Mouse (Mus musculus) MEL (cell line): ENCODE measurements at regions not wholly inside any gene's neighbourhood (a gene's known extent, or its start where the extent isn't known, plus 50 kb on each side); places are given as distances from the start of the nearest gene placed in this dataset.

Experiments used
- CTCF ChIP-seq, 3 experiments: IDR thresholded peaks in 2 of 3; conservative IDR thresholded peaks in 1 of 3; 2 replicates each; pipeline ENCODE4 v1.5.1; 2011 to 2012; ENCODE audit warnings: low read length in 3 of 3, low read depth in 2 of 3, mild to moderate bottlenecking in 2 of 3, improper control_type of control experiment in 1 of 3, inconsistent platforms in 1 of 3, mixed read lengths in 1 of 3, moderate library complexity in 1 of 3; ENCODE audit not compliant: control insufficient read depth in 1 of 3, insufficient read depth in 1 of 3, poor library complexity in 1 of 3, severe bottlenecking in 1 of 3
- EP300 ChIP-seq, 2 experiments: IDR thresholded peaks; 2 replicates each; pipeline ENCODE4 v1.6.1; 2011; ENCODE audit warnings: improper control_type of control experiment in 2 of 2, low read length in 2 of 2, low read depth in 1 of 2, mild to moderate bottlenecking in 1 of 2
- KAT2A ChIP-seq: conservative IDR thresholded peaks from 2 replicates; pipeline ENCODE4 v1.6.1; 2012; ENCODE audit warnings: low read depth, low read length, improper control_type of control experiment, inconsistent platforms
- MYB ChIP-seq: IDR thresholded peaks from 2 replicates; pipeline ENCODE4 v1.6.1; 2011; ENCODE audit warnings: mild to moderate bottlenecking, low read depth, low read length, improper control_type of control experiment
- MYC ChIP-seq: IDR thresholded peaks from 2 replicates; pipeline ENCODE4 v1.6.1; 2011; ENCODE audit warnings: low read depth, mild to moderate bottlenecking, low read length, improper control_type of control experiment, moderate library complexity
- POLR2A ChIP-seq, 2 experiments: IDR thresholded peaks; 2 replicates each; pipeline ENCODE4 v1.6.1; 2011 to 2012; ENCODE audit warnings: low read length in 2 of 2, mild to moderate bottlenecking in 2 of 2, control low read depth in 1 of 2, improper control_type of control experiment in 1 of 2, low read depth in 1 of 2, moderate library complexity in 1 of 2; ENCODE audit not compliant: control insufficient read depth in 1 of 2, insufficient read depth in 1 of 2, poor library complexity in 1 of 2
- POLR2AphosphoS5 ChIP-seq: IDR thresholded peaks from 2 replicates; pipeline ENCODE4 v1.6.1; 2012; ENCODE audit warnings: low read depth, borderline replicate concordance, mild to moderate bottlenecking, inconsistent platforms, low read length, moderate library complexity, mixed read lengths

DNA sequence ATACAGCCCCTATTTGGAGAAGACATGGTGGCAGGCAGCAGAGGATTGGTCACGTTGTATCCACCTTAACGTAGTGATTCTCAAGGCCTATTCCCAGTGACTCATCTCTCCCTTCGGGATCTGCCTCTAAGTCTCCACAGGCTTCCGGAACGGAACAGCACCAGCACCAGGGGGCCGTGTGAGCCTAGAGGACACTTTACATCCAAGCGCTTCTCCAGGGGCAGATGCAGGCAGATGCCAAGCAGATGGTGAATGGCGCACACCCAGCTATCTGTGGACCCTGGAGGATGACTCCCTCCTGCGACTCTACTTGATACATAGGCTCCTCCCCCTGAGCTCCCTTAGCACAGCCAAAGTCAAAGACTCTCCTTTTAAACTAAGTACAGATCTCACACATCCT, 94.3 kb downstream of the Avpr1a start:
- TF ChIP-seq POLR2A (IDR thresholded peaks at IDR 0.05; ENCODE audit: control insufficient read depth in 1 of 2, insufficient read depth in 1 of 2, low read depth in 1 of 2, low read length in 2 of 2, poor library complexity in 1 of 2) = no peak
- TF ChIP-seq EP300 (IDR thresholded peaks at IDR 0.05; ENCODE audit: low read depth in 1 of 2, low read length in 2 of 2) = no peak
- no peak for TF ChIP-seq MYB
- TF ChIP-seq MYC = no peak
- TF ChIP-seq CTCF (IDR thresholded peaks at IDR 0.05 in 2 of 3, conservative IDR thresholded peaks at IDR 0.05 in 1 of 3; ENCODE audit: control insufficient read depth in 1 of 3, insufficient read depth in 1 of 3, low read depth in 2 of 3, low read length in 3 of 3, poor library complexity in 1 of 3, severe bottlenecking in 1 of 3) = no peak
- TF ChIP-seq KAT2A = no peak
- TF ChIP-seq POLR2AphosphoS5 = no peak
